Mouse (Mus musculus): ENCODE measurements around the gene Scfd1. TPM values are rescaled to one million over a fixed set of nuclear protein-coding genes. Genes with fewer than 3 reads are reported as not detected.
A peak's percentile ranks its signal among the peaks of the same experiment; 100 is the strongest.

Gene Scfd1
- 79.8 and 82.8 TPM in 2 replicates for polyA plus RNA-seq (2016; fragmentation: Nextera tagmentation; extraction: Ambion mirVana)

DNA sequence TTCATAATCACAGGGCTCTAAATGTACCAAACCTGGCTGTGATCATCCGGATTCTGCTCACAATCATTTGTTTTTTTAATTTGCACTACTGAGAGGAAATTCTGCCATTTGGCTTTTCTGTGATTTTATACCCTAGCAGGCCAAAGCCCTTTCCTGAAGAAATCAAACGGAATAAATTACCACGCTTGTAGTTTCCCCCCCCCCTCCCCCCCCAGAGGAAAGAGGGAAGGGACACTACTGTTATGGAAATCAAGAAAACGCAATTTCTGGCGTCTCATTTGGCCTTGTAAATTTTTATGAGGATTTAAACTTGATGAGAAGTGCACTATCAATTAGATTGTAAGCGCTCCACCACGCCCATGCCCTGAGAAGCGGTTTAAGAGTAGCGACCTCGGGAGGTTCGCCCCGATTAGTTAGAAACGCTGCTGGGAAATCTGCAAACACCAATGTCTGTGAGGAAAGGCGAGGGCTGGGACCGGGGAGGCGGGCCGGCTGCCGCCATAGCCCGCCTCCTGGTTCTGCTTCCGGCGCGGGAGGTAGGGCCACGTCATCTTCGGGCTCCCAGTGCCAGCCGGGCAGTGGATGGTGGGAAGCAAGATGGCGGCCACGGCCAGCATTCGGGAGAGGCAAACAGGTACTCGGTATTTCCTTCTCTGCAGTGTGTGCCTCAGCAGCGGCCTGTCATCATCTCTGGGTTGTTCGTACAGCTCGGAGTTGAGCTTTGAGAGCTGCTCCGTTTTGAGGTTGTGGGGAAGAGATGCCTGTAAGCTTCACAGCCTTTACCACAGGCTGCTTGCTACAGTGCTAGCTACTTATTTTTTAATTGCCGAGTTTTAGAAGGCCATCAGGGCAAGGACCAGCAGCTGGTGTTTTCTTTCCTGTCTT is at the start of gene Scfd1:
Gene Scfd1, plus strand, starts transcription at position 508 of the 885 bp plus-strand sequence.
- H3K4me3 ChIP-seq (replicated peaks), result peak within 1 kb of the TSS; percentile 70
- peak within 1 kb of the TSS; percentile 88 for H3K27ac ChIP-seq
- peak within 1 kb of the TSS; percentile 83 for H3K9ac ChIP-seq (replicated peaks)
- H3K36me3 ChIP-seq, result peaks cover 32% of the 10 kb centered on the region
- 1% methylated on average over 34 of the region's 34 CpGs for WGBS
- peak; percentile 100 for ATAC-seq (ENCODE audit: insufficient number of reproducible peaks, insufficient read depth, low FRiP score, low TSS enrichment, low read depth)
- H3K4me2 ChIP-seq, result peak within 1 kb of the TSS; percentile 60
- no peaks in the 10 kb centered on the region for H3K4me1 ChIP-seq (replicated peaks)
- no peaks in the 10 kb centered on the region for H3K27me3 ChIP-seq
- no peaks in the 10 kb centered on the region for H3K9me3 ChIP-seq

DNA sequence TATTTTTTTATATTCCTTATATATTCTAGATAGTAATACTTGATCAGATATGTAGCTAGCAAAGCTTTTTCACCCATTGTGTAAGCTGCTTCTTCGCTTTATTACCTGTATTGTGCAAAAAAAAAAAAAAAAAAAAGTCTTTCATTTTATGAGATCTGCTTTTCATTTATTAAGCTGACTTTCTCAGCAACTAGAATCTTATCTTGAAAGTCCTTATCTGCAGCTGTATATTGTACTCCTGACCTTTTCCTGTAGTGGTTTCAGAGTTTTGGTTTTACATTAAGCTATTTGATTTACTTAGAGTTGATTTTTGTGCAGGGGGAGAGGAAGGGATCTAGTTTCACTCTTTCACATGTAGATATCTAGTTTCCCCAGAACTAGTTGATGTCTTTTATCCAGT is 40.3 kb upstream of the Scfd1 start:
- no peak for ATAC-seq (ENCODE audit: insufficient number of reproducible peaks, insufficient read depth, low FRiP score, low TSS enrichment, low read depth)
- Histone ChIP-seq H3K36me3 (no peaks in the 10 kb centered on the region), H3K4me2 (no peak overlapping the region), H3K27me3 (no peaks in the 10 kb centered on the region), H3K4me1 (replicated peaks) (no peaks in the 10 kb centered on the region), H3K27ac (no peak overlapping the region), H3K9me3 (no peaks in the 10 kb centered on the region), H3K4me3 (replicated peaks) (no peak overlapping the region), H3K9ac (replicated peaks) (no peak overlapping the region)
- 83% methylated on average over 1 of the region's 1 CpGs for WGBS

DNA sequence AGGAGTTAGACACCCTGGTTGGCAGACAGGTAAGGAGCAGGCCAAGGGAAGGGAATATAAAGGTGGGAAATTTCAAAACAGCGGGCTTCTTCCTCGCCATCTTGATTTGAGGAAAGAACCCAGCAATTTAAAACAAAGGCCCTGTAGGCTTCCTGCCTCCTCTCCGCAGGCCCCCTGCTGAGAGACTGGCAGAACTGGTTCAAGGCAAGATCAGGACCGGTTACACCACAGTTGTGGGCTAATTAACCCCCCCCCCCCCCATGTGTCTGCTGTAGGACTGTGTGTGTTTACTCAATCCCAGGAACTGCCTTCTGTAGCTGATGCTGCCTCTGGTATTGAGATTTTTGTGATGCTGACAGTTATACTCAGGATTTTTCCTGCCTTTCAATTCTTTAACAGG is 31.2 kb upstream of the Scfd1 start:
- no peaks in the 10 kb centered on the region for H3K9me3 ChIP-seq
- H3K4me3 ChIP-seq (replicated peaks), result no peak overlapping the region
- H3K36me3 ChIP-seq, result no peaks in the 10 kb centered on the region
- no peak overlapping the region for H3K27ac ChIP-seq
- no peak overlapping the region for H3K4me2 ChIP-seq
- peaks cover 7% of the 10 kb centered on the region; the same call in 1 of the 2 replicates for H3K4me1 ChIP-seq (replicated peaks)
- ATAC-seq (ENCODE audit: insufficient number of reproducible peaks, insufficient read depth, low FRiP score, low TSS enrichment, low read depth), result no peak
- 36% methylated on average over 4 of the region's 4 CpGs for WGBS
- H3K27me3 ChIP-seq, result no peaks in the 10 kb centered on the region
- no peak overlapping the region for H3K9ac ChIP-seq (replicated peaks)

DNA sequence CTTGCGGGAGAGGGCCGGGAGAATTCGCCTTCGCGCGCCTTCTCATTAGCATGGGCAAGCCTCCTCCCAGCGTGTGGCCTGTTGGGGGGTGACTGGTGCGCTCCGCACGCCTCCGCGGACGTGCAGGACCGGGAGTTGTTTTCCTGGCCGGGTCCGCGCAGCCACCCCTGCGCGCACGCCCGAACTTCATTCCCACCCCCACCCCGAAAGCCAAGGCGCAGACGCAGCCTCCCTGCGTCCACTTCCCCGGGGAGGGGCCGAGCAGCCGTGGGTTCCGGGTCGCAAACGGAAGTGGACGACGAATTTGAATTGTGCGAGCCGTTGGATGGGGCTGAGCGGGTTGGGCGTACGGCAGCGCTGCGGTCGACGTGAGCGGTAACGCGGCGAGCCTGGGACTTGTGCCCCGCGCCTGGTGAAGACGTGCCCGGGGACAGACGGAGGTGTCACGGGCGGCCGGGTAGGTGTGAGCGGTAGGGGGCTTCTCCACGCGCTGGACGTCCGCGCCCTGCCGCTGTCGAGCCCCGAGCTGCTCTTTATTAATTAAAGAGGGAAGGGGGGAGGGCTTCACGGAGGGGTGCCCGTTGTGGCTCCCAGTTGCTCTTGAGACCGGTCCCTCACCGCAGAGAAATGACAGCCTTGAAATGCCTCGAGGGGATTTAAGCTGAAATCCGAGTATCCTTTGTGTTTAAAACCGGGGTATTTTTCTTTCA is 29.2 kb upstream of the Scfd1 start, which contains the start of gene G2e3:
Gene G2e3, plus strand, starts transcription at position 74 of the 710 bp plus-strand sequence.
- peak within 1 kb of the TSS; percentile 83 for H3K9ac ChIP-seq (replicated peaks)
- H3K4me3 ChIP-seq (replicated peaks), result peak within 1 kb of the TSS; percentile 72
- peaks cover 16% of the 10 kb centered on the region for H3K36me3 ChIP-seq
- no peaks in the 10 kb centered on the region for H3K27me3 ChIP-seq
- no peaks in the 10 kb centered on the region for H3K9me3 ChIP-seq
- ATAC-seq (ENCODE audit: insufficient number of reproducible peaks, insufficient read depth, low FRiP score, low TSS enrichment, low read depth), result peak; percentile 97
- under 1% methylated on average over 70 of the region's 70 CpGs for WGBS
- H3K4me1 ChIP-seq (replicated peaks), result peaks cover 7% of the 10 kb centered on the region; the same call in 1 of the 2 replicates
- H3K27ac ChIP-seq, result peak within 1 kb of the TSS; percentile 93
- peak within 1 kb of the TSS; percentile 56 for H3K4me2 ChIP-seq

DNA sequence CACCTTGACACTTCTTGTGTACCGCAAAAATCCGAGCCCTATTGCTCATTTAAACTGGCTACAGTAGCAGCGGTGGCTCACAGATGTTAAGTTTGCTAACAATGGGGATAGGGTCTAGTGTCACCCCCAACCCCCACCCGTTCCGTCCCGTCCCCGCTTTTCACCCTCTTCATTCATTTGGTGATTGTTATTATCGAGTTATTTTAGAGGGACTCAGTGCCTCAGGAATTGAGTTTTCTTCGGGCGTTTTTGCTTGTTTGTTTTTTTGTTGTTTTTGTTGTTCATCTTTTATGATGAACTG is 28.7 kb upstream of the Scfd1 start:
- under 1% methylated on average over 10 of the region's 10 CpGs for WGBS
- Histone ChIP-seq H3K4me1 (replicated peaks) (peaks cover 7% of the 10 kb centered on the region; the same call in 1 of the 2 replicates), H3K36me3 (peaks cover 21% of the 10 kb centered on the region), H3K9me3 (no peaks in the 10 kb centered on the region), H3K9ac (replicated peaks) (peak overlapping the region; percentile 83), H3K4me3 (replicated peaks) (peak overlapping the region; percentile 72), H3K4me2 (peak overlapping the region; percentile 56), H3K27me3 (no peaks in the 10 kb centered on the region), H3K27ac (peak overlapping the region; percentile 93)
- ATAC-seq (ENCODE audit: insufficient number of reproducible peaks, insufficient read depth, low FRiP score, low TSS enrichment, low read depth), result peak; percentile 39; the same call in 1 of the 2 replicates

DNA sequence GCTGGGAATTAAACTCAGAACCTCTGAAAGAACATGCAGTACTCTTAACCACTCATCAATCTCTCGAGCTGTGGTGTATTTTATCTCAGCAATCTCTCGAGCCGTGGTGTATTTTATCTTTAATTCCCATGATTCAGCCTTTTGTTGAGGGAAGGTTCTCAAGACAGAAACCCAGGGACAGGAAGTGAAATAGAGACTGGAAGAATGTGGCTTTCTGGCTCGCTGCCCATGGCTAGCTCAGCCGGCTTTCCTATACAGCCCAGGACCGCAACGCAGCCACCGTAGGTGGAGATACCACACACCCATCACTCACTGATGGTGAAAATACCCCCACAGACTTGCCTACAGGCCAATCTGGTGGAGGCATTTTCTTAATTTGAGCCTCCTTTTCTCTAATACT is 22.0 kb upstream of the Scfd1 start:
- no peak overlapping the region for H3K27ac ChIP-seq
- H3K4me1 ChIP-seq (replicated peaks), result peaks cover 7% of the 10 kb centered on the region; the same call in 1 of the 2 replicates
- 96% methylated on average over 8 of the region's 8 CpGs for WGBS
- no peak for ATAC-seq (ENCODE audit: insufficient number of reproducible peaks, insufficient read depth, low FRiP score, low TSS enrichment, low read depth)
- peaks cover 77% of the 10 kb centered on the region for H3K36me3 ChIP-seq
- no peak overlapping the region for H3K4me3 ChIP-seq (replicated peaks)
- no peaks in the 10 kb centered on the region for H3K27me3 ChIP-seq
- H3K9me3 ChIP-seq, result no peaks in the 10 kb centered on the region
- H3K4me2 ChIP-seq, result no peak overlapping the region
- no peak overlapping the region for H3K9ac ChIP-seq (replicated peaks)

DNA sequence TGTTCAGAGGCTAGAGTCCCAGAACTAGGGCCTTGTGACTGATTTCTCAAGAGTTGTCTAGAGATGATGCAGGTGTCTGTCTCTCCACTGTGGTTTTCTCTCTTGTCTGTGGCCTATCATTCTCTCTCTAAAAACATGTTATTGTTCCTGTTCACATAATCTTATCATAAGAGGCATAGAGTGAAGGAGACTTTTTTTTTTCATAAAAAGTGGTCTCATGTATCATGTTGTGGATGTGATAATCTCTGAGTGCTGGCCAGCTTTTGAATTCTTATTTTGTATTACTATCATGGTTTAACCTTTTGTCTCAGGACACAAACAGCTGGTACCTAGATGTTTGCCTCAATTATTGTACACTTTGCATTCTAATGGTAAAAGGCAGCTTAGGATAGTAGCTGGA is 16.0 kb upstream of the Scfd1 start:
- no peak overlapping the region for H3K4me2 ChIP-seq
- H3K27ac ChIP-seq, result no peak overlapping the region
- no peaks in the 10 kb centered on the region for H3K9me3 ChIP-seq
- ATAC-seq (ENCODE audit: insufficient number of reproducible peaks, insufficient read depth, low FRiP score, low TSS enrichment, low read depth), result no peak
- H3K4me1 ChIP-seq (replicated peaks), result no peaks in the 10 kb centered on the region
- no peaks in the 10 kb centered on the region for H3K27me3 ChIP-seq
- H3K4me3 ChIP-seq (replicated peaks), result no peak overlapping the region
- peaks cover 79% of the 10 kb centered on the region for H3K36me3 ChIP-seq
- H3K9ac ChIP-seq (replicated peaks), result no peak overlapping the region

DNA sequence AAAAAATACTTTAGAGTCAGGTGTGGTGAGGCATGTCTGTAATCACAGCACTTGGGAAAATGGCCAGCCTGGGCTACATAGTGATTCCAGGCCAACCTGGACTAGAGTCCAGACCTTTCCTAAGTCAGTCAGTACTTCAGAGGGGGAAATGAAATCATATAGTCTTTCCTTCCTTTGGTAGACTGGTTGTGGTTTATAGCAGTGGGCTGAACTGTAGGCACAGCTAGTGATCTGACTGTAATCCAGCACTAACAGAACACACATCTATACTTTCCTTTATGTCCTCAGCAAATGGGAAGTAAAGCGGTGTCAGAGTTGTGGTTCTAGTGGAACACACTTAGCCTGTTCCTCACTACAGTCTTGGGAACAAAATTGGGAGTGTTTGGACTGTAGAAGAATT is 14.4 kb upstream of the Scfd1 start:
- 100% methylated on average over 1 of the region's 1 CpGs for WGBS
- ATAC-seq (ENCODE audit: insufficient number of reproducible peaks, insufficient read depth, low FRiP score, low TSS enrichment, low read depth), result no peak
- peaks cover 80% of the 10 kb centered on the region for H3K36me3 ChIP-seq
- H3K4me1 ChIP-seq (replicated peaks), result no peaks in the 10 kb centered on the region
- H3K4me2 ChIP-seq, result no peak overlapping the region
- H3K27me3 ChIP-seq, result no peaks in the 10 kb centered on the region
- no peaks in the 10 kb centered on the region for H3K9me3 ChIP-seq
- no peak overlapping the region for H3K9ac ChIP-seq (replicated peaks)
- no peak overlapping the region for H3K4me3 ChIP-seq (replicated peaks)
- no peak overlapping the region for H3K27ac ChIP-seq

DNA sequence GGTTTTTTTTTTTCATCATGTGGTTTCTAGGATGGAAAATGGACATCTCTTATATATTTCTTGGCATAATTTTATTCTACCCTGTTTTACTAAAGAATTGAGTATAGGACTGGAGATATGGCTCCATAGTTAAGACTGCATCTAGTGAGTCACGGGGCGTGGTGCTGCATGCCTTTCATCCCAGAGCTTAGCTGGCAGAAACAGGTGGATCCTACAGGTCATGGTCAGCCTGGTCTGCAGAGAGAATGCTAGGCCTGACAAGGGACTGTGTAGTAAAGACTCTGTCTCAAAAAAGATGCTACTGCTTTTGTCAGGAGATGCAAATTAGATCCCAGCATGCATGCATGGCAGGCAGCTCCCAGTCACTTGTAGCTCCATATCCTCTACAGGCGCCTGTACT is 8.8 kb upstream of the Scfd1 start:
- H3K4me3 ChIP-seq (replicated peaks), result no peak overlapping the region
- no peak for ATAC-seq (ENCODE audit: insufficient number of reproducible peaks, insufficient read depth, low FRiP score, low TSS enrichment, low read depth)

DNA sequence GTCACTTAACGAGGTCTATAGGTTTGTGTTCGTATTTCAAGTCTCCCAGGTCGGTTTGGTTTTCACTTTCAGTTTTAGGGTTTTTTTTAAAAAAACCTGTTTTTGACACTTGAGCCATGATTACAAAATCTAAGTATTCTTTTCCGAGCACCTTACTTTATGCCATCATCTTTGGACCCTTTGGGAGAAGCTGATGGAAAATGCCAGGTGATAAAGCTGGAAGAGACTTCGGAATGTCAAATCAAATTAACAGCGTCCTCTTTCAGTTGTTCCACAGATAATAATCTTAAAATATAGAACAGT is 529 bp downstream of the Scfd1 start:
- H3K4me2 ChIP-seq, result peak overlapping the region; percentile 60
- H3K27me3 ChIP-seq, result no peaks in the 10 kb centered on the region
- ATAC-seq (ENCODE audit: insufficient number of reproducible peaks, insufficient read depth, low FRiP score, low TSS enrichment, low read depth), result no peak
- H3K36me3 ChIP-seq, result peaks cover 26% of the 10 kb centered on the region
- H3K9ac ChIP-seq (replicated peaks), result peak overlapping the region; percentile 83
- no peaks in the 10 kb centered on the region for H3K9me3 ChIP-seq
- WGBS, result 20% methylated on average over 6 of the region's 6 CpGs
- no peaks in the 10 kb centered on the region for H3K4me1 ChIP-seq (replicated peaks)
- H3K27ac ChIP-seq, result peak overlapping the region; percentile 88
- peak overlapping the region; percentile 70 for H3K4me3 ChIP-seq (replicated peaks)

More for the DNA sequence above, 8.8 kb upstream of the Scfd1 start:
- 97% methylated on average over 3 of the region's 3 CpGs for WGBS
- Histone ChIP-seq H3K4me1 (replicated peaks) (no peaks in the 10 kb centered on the region), H3K27ac (no peak overlapping the region), H3K36me3 (peaks cover 70% of the 10 kb centered on the region), H3K9me3 (no peaks in the 10 kb centered on the region), H3K4me2 (no peak overlapping the region), H3K27me3 (no peaks in the 10 kb centered on the region), H3K9ac (replicated peaks) (no peak overlapping the region)

DNA sequence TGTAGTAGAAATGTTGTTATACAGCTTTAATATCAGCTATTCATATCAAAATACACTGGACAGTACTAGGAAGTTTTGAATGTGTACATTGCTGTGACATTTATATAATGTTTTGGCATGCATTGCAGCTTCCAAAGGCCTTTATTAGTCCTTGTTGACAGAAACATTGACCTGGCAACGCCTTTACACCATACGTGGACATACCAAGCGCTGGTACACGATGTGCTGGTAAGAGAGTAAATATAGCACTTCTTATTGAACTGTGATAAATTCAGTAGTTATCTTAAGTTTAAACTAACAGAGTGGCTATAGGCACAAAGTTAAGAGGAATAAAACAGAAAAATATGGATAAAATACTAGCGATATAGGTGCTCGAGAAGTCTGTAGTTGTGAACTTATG is 22.6 kb downstream of the Scfd1 start:
- H3K27me3 ChIP-seq, result no peaks in the 10 kb centered on the region
- no peaks in the 10 kb centered on the region for H3K9me3 ChIP-seq
- no peak overlapping the region for H3K4me2 ChIP-seq
- WGBS, result 96% methylated on average over 6 of the region's 6 CpGs
- no peaks in the 10 kb centered on the region for H3K4me1 ChIP-seq (replicated peaks)
- no peak for ATAC-seq (ENCODE audit: insufficient number of reproducible peaks, insufficient read depth, low FRiP score, low TSS enrichment, low read depth)
- no peak overlapping the region for H3K9ac ChIP-seq (replicated peaks)
- no peak overlapping the region for H3K27ac ChIP-seq
- H3K36me3 ChIP-seq, result peaks cover 79% of the 10 kb centered on the region
- no peak overlapping the region for H3K4me3 ChIP-seq (replicated peaks)
